Mouse (Mus musculus) frontal cortex, postnatal 25 days (tissue): Measurements from ENCODE around the gene Sema4g.
A peak's percentile ranks its signal among the peaks of the same experiment; 100 is the strongest.

Source experiments
- DNase-seq, 2 experiments: peaks; one replicate each; pipeline ENCODE4 v3.0.0; 2022; ENCODE audit warnings: low spot score in 2 of 2

The Sema4g gene

GRCm38 (mm10) chr19:45003740-45004516, 15.0 kb downstream of the Sema4g start:
- no peak for DNase-seq

GRCm38 (mm10) chr19:45005444-45005843, 16.5 kb downstream of the Sema4g start, which contains the start of gene Twnk:
TSS of gene Twnk (plus strand) at chr19:45005663.
- DNase-seq, result no peak

GRCm38 (mm10) chr19:45005957-45006712, 17.2 kb downstream of the Sema4g start, which contains the start of gene Mrpl43:
TSS of gene Mrpl43 (minus strand) at chr19:45006442.
- peak; percentile 94 to 96 for DNase-seq

GRCm38 (mm10) chr19:45007021-45007420, 18.1 kb downstream of the Sema4g start:
- DNase-seq, result no peak

- no peak for DNase-seq
These were observed 18.7 kb downstream of the Sema4g start for GRCm38 (mm10) chr19:45007425-45008191.

GRCm38 (mm10) chr19:45010646-45011045, 21.7 kb downstream of the Sema4g start:
- no peak for DNase-seq

- DNase-seq, result no peak
These were observed 23.3 kb downstream of the Sema4g start for GRCm38 (mm10) chr19:45012219-45012618.

- no peak for DNase-seq
These were observed 23.7 kb downstream of the Sema4g start for GRCm38 (mm10) chr19:45012636-45013035.

- no peak for DNase-seq
These were observed 24.8 kb downstream of the Sema4g start for GRCm38 (mm10) chr19:45013581-45014225.

- DNase-seq, result no peak
These were observed 25.6 kb downstream of the Sema4g start, which contains the start of gene Lzts2 for GRCm38 (mm10) chr19:45014335-45014971. TSS of gene Lzts2 (plus strand) at chr19:45014414.

- no peak for DNase-seq
These were observed 26.1 kb downstream of the Sema4g start for GRCm38 (mm10) chr19:45014981-45015402.

- DNase-seq, result no peak
These were observed 26.8 kb downstream of the Sema4g start for GRCm38 (mm10) chr19:45015518-45016281.

GRCm38 (mm10) chr19:45016341-45017215, 27.7 kb downstream of the Sema4g start:
- DNase-seq, result no peak

- peak; percentile 55 to 65 for DNase-seq
These were observed 28.4 kb downstream of the Sema4g start for GRCm38 (mm10) chr19:45017216-45017771.

- peak; percentile 61 to 62 for DNase-seq
These were observed 29.0 kb downstream of the Sema4g start for GRCm38 (mm10) chr19:45017909-45018308.

GRCm38 (mm10) chr19:45018351-45018831, 29.5 kb downstream of the Sema4g start:
- no peak for DNase-seq

- no peak for DNase-seq
These were observed 31.4 kb downstream of the Sema4g start for GRCm38 (mm10) chr19:45020348-45020747.

GRCm38 (mm10) chr19:45021362-45021761, 32.5 kb downstream of the Sema4g start:
- DNase-seq, result no peak

- DNase-seq, result no peak
These were observed 35.1 kb downstream of the Sema4g start for GRCm38 (mm10) chr19:45023993-45024392.
